Mouse (Mus musculus): ENCODE measurements around the gene Cebpe. TPM values are rescaled to one million over a fixed set of nuclear protein-coding genes. Genes with fewer than 3 reads are reported as not detected.

The Cebpe gene
- polyA plus RNA-seq, 1 experiment, result not detected

DNA sequence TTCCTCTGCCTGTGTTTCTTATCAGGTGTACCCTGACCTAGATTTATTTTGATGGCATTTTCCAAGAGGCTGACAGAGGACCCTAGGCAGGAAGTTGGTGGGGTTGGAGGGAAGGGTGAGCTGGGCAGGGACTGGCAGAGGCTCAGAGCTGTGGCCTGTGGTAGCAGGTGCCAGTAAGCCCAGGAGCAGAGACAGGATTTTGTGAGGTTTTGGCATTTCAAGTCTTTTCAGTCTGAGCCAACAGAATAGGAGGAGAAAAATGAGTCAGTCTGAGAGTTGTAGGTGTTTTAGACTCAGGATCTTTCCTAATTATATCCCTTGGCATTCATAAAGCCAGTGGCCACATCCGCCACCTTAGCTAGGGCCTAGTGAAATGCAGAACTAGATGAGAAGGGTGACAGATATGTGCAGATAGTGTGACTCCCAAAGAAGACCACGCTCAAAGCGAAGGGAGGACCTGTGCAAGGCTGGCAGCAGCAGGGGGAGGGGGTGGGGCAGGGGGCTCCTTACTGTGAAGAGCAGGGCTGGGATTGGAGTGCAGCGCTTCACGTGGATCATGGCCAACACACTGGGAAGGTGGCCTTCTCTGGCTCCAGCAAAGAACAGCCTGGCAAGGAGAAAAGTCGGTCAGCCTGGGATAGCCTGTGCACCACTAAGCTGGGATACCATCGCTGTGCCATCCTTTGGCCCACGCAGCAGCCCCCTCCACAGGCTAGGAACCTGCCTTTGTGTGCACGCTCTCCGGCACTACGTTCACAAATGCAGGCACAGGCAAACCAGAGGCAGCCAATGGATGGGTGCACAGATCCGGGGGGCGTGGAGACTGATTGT lies 17.1 kb upstream of the Cebpe start:
- Histone ChIP-seq H3K27me3 (ENCODE audit: control insufficient read depth, insufficient read depth, low read length, poor library complexity, severe bottlenecking) (no peaks in the 10 kb centered on the region), H3K4me3 (ENCODE audit: low read depth, low read length) (no peak overlapping the region), H3K9me3 (replicated peaks; ENCODE audit: control insufficient read depth, insufficient read depth, low read length, poor library complexity, severe bottlenecking) (no peaks in the 10 kb centered on the region), H3K4me1 (ENCODE audit: control insufficient read depth, insufficient read depth, low read length) (no peaks in the 10 kb centered on the region), H3K27ac (ENCODE audit: insufficient read depth, low read length) (no peak overlapping the region), H3K36me3 (ENCODE audit: control insufficient read depth, insufficient read depth, low read length, poor library complexity, severe bottlenecking) (no peaks in the 10 kb centered on the region), H3K9ac (ENCODE audit: low read depth, poor library complexity, severe bottlenecking) (no peak overlapping the region)
- TF ChIP-seq EP300 (IDR thresholded peaks at IDR 0.05; ENCODE audit: insufficient read depth, low read depth, low read length) (no peak), POLR2A (IDR thresholded peaks at IDR 0.05; ENCODE audit: insufficient read depth, low read length) (no peak), CTCF (IDR thresholded peaks at IDR 0.05; ENCODE audit: low read depth, low read length) (no peak)

DNA sequence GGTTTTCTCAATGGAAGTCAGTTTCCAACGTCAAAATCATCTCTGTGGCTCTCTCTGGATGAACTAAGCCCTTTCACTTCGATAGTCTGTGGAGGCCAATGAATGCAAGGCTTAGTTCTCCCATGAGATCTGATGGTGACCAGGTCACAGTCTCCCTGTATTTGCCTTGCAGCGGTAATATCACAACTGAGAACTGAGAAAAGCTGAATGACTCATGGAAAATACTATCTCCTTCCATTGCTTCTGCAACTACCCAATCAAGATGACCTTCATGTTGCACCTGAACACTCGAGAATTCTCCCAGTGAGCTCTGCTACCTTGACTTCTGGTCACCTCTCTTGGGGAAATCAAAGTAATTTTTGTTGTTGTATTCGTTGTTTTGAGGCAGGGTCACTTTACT lies 15.6 kb upstream of the Cebpe start:
- no peak overlapping the region for H3K9ac ChIP-seq (ENCODE audit: low read depth, poor library complexity, severe bottlenecking)
- no peaks in the 10 kb centered on the region for H3K27me3 ChIP-seq (ENCODE audit: control insufficient read depth, insufficient read depth, low read length, poor library complexity, severe bottlenecking)
- no peak overlapping the region for H3K4me3 ChIP-seq (ENCODE audit: low read depth, low read length)
- TF ChIP-seq CTCF (IDR thresholded peaks at IDR 0.05; ENCODE audit: low read depth, low read length), result no peak
- TF ChIP-seq EP300 (IDR thresholded peaks at IDR 0.05; ENCODE audit: insufficient read depth, low read depth, low read length), result no peak
- no peak for TF ChIP-seq POLR2A (IDR thresholded peaks at IDR 0.05; ENCODE audit: insufficient read depth, low read length)
- H3K27ac ChIP-seq (ENCODE audit: insufficient read depth, low read length), result no peak overlapping the region
- H3K9me3 ChIP-seq (replicated peaks; ENCODE audit: control insufficient read depth, insufficient read depth, low read length, poor library complexity, severe bottlenecking), result no peaks in the 10 kb centered on the region
- no peaks in the 10 kb centered on the region for H3K4me1 ChIP-seq (ENCODE audit: control insufficient read depth, insufficient read depth, low read length)
- H3K36me3 ChIP-seq (ENCODE audit: control insufficient read depth, insufficient read depth, low read length, poor library complexity, severe bottlenecking), result no peaks in the 10 kb centered on the region

DNA sequence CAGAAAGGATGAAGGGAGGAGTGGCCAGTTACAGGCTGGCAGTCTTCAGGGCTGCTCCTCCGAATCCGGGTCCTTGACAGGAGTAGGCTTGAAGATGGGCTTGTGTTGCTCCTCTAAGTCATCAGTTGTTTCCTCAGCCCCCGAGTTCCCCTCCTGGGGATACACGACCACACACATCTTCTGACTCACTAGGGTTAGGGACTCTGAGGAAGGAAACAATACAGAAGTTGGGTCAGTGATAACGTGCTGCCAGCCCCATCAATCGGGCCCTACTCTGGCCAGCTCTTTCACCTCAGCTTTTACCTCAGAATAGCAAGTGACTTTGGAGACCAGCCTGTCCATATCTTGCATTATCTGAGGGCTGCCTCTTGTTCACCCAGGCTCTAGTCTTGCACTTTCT lies 12.1 kb upstream of the Cebpe start:
- Histone ChIP-seq H3K36me3 (ENCODE audit: control insufficient read depth, insufficient read depth, low read length, poor library complexity, severe bottlenecking) (no peaks in the 10 kb centered on the region), H3K4me1 (ENCODE audit: control insufficient read depth, insufficient read depth, low read length) (no peaks in the 10 kb centered on the region), H3K27ac (ENCODE audit: insufficient read depth, low read length) (no peak overlapping the region), H3K4me3 (ENCODE audit: low read depth, low read length) (no peak overlapping the region), H3K9me3 (replicated peaks; ENCODE audit: control insufficient read depth, insufficient read depth, low read length, poor library complexity, severe bottlenecking) (no peaks in the 10 kb centered on the region), H3K27me3 (ENCODE audit: control insufficient read depth, insufficient read depth, low read length, poor library complexity, severe bottlenecking) (no peaks in the 10 kb centered on the region), H3K9ac (ENCODE audit: low read depth, poor library complexity, severe bottlenecking) (no peak overlapping the region)
- TF ChIP-seq POLR2A (IDR thresholded peaks at IDR 0.05; ENCODE audit: insufficient read depth, low read length), result no peak
- TF ChIP-seq CTCF (IDR thresholded peaks at IDR 0.05; ENCODE audit: low read depth, low read length), result no peak
- no peak for TF ChIP-seq EP300 (IDR thresholded peaks at IDR 0.05; ENCODE audit: insufficient read depth, low read depth, low read length)

- H3K36me3 ChIP-seq (ENCODE audit: control insufficient read depth, insufficient read depth, low read length, poor library complexity, severe bottlenecking), result no peaks in the 10 kb centered on the region
- no peak for TF ChIP-seq EP300 (IDR thresholded peaks at IDR 0.05; ENCODE audit: insufficient read depth, low read depth, low read length)
- no peak for TF ChIP-seq POLR2A (IDR thresholded peaks at IDR 0.05; ENCODE audit: insufficient read depth, low read length)
- no peak for TF ChIP-seq CTCF (IDR thresholded peaks at IDR 0.05; ENCODE audit: low read depth, low read length)
- no peaks in the 10 kb centered on the region for H3K9me3 ChIP-seq (replicated peaks; ENCODE audit: control insufficient read depth, insufficient read depth, low read length, poor library complexity, severe bottlenecking)
- H3K9ac ChIP-seq (ENCODE audit: low read depth, poor library complexity, severe bottlenecking), result no peak overlapping the region
- no peaks in the 10 kb centered on the region for H3K27me3 ChIP-seq (ENCODE audit: control insufficient read depth, insufficient read depth, low read length, poor library complexity, severe bottlenecking)
- H3K4me3 ChIP-seq (ENCODE audit: low read depth, low read length), result no peak overlapping the region
- no peaks in the 10 kb centered on the region for H3K4me1 ChIP-seq (ENCODE audit: control insufficient read depth, insufficient read depth, low read length)
- H3K27ac ChIP-seq (ENCODE audit: insufficient read depth, low read length), result no peak overlapping the region
Observed at GRCm38 (mm10) chr14:54721711-54722110, 9.7 kb upstream of the Cebpe start.

DNA sequence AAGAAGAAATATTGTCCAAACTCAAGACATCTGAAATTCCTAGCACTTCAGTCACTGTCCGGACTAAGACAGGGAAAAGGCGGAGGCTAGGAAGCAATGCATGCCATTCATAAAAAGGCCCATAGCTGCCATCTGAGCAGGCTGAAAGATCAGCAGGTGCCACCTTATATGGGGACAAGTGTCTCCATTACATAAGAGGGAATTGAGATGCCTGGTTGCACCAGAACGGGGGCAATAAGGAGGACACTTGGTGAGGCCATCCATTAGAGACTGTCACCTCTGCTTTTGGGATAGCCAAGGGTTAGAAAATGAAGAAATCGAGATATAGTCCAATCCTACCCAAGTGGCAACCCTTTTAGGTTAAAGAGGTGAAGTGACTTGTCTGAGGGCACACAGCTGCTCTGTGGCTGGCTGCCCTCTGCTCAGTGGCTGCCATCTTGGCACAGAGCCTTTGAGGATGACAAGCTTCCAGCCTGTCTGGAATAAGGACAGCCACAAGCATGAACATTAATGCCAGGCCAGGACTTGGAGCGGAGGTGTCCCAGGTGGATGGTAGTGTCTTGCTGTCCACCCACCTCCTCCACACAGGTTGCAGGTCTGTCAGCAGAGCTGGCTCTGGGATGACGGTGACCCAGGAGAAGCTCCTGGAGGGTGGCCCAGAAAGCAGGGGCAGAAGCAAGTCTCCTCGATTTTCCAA lies 8.8 kb upstream of the Cebpe start:
- H3K9me3 ChIP-seq (replicated peaks; ENCODE audit: control insufficient read depth, insufficient read depth, low read length, poor library complexity, severe bottlenecking), result no peaks in the 10 kb centered on the region
- no peak overlapping the region for H3K9ac ChIP-seq (ENCODE audit: low read depth, poor library complexity, severe bottlenecking)
- TF ChIP-seq EP300 (IDR thresholded peaks at IDR 0.05; ENCODE audit: insufficient read depth, low read depth, low read length) (no peak), CTCF (IDR thresholded peaks at IDR 0.05; ENCODE audit: low read depth, low read length) (no peak), POLR2A (IDR thresholded peaks at IDR 0.05; ENCODE audit: insufficient read depth, low read length) (no peak)
- no peak overlapping the region for H3K4me3 ChIP-seq (ENCODE audit: low read depth, low read length)
- H3K27ac ChIP-seq (ENCODE audit: insufficient read depth, low read length), result no peak overlapping the region
- H3K27me3 ChIP-seq (ENCODE audit: control insufficient read depth, insufficient read depth, low read length, poor library complexity, severe bottlenecking), result no peaks in the 10 kb centered on the region
- H3K4me1 ChIP-seq (ENCODE audit: control insufficient read depth, insufficient read depth, low read length), result no peaks in the 10 kb centered on the region
- no peaks in the 10 kb centered on the region for H3K36me3 ChIP-seq (ENCODE audit: control insufficient read depth, insufficient read depth, low read length, poor library complexity, severe bottlenecking)

DNA sequence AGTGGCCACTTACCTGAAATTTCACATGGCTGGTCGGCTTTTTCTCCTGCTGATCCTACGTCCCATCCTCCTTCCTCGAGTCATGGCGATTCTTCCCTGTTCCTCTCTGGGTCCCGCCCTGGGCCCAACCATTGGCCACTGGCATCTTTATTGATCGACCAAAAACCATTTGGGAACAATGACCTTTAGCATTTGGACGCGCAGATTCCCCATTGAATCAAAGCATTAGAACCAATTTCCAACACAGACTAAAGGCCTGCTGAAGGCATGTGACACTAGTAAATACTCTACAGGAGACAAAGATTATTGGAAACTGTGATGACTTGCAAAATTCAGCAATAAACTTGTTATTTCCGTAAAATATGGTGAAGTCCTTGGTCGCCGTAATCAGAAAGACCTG lies 8.1 kb upstream of the Cebpe start:
- Histone ChIP-seq H3K9me3 (replicated peaks; ENCODE audit: control insufficient read depth, insufficient read depth, low read length, poor library complexity, severe bottlenecking) (no peaks in the 10 kb centered on the region), H3K4me1 (ENCODE audit: control insufficient read depth, insufficient read depth, low read length) (no peaks in the 10 kb centered on the region), H3K4me3 (ENCODE audit: low read depth, low read length) (no peak overlapping the region), H3K27ac (ENCODE audit: insufficient read depth, low read length) (no peak overlapping the region), H3K9ac (ENCODE audit: low read depth, poor library complexity, severe bottlenecking) (no peak overlapping the region), H3K36me3 (ENCODE audit: control insufficient read depth, insufficient read depth, low read length, poor library complexity, severe bottlenecking) (no peaks in the 10 kb centered on the region), H3K27me3 (ENCODE audit: control insufficient read depth, insufficient read depth, low read length, poor library complexity, severe bottlenecking) (no peaks in the 10 kb centered on the region)
- TF ChIP-seq POLR2A (IDR thresholded peaks at IDR 0.05; ENCODE audit: insufficient read depth, low read length) (no peak), CTCF (IDR thresholded peaks at IDR 0.05; ENCODE audit: low read depth, low read length) (no peak), EP300 (IDR thresholded peaks at IDR 0.05; ENCODE audit: insufficient read depth, low read depth, low read length) (no peak)
